Mouse (Mus musculus): Measurements from ENCODE around the gene Letmd1.
"Not testable (repeated sequence)": the region's sequence is repeated elsewhere in the genome, so short reads cannot be mapped to it uniquely, and the experiment has no call there.

Gene Letmd1

GRCm38 (mm10) chr15:100468295-100469188 lies at the start of gene Letmd1:
Gene Letmd1 (plus strand): TSS chr15:100469023.
- peak; percentile 89 for DNase-seq

- DNase-seq, result no peak
These were observed 49.5 kb upstream of the Letmd1 start for GRCm38 (mm10) chr15:100419311-100419710.

GRCm38 (mm10) chr15:100419901-100420745 lies 48.7 kb upstream of the Letmd1 start:
- no peak for DNase-seq

GRCm38 (mm10) chr15:100421059-100421757 lies 47.6 kb upstream of the Letmd1 start:
- no peak for DNase-seq

- not testable (repeated sequence) for DNase-seq
These were observed 47.0 kb upstream of the Letmd1 start, which contains the start of gene Gm5475 for GRCm38 (mm10) chr15:100421758-100422197. Gene Gm5475 (plus strand): TSS chr15:100422147.

- DNase-seq, result no peak
These were observed 46.3 kb upstream of the Letmd1 start for GRCm38 (mm10) chr15:100422476-100422875.

- DNase-seq, result peak; percentile 97
These were observed 45.6 kb upstream of the Letmd1 start for GRCm38 (mm10) chr15:100422899-100423860.

- DNase-seq, result peak; percentile 66
These were observed 44.9 kb upstream of the Letmd1 start for GRCm38 (mm10) chr15:100423916-100424315.

GRCm38 (mm10) chr15:100424396-100425122 lies 44.3 kb upstream of the Letmd1 start, which contains the start of gene Slc11a2:
Gene Slc11a2 (minus strand): TSS chr15:100425072.
- peak; percentile 42 for DNase-seq

- DNase-seq, result peak; percentile 43
These were observed 40.4 kb upstream of the Letmd1 start for GRCm38 (mm10) chr15:100428296-100428905.

- DNase-seq, result no peak
These were observed 38.8 kb upstream of the Letmd1 start for GRCm38 (mm10) chr15:100429959-100430565.

- DNase-seq, result no peak
These were observed 35.6 kb upstream of the Letmd1 start for GRCm38 (mm10) chr15:100433234-100433633.

GRCm38 (mm10) chr15:100436112-100436511 lies 32.7 kb upstream of the Letmd1 start:
- DNase-seq, result peak; percentile 45

- no peak for DNase-seq
These were observed 32.3 kb upstream of the Letmd1 start for GRCm38 (mm10) chr15:100436518-100436917.

- DNase-seq, result peak; percentile 94
These were observed 25.5 kb upstream of the Letmd1 start for GRCm38 (mm10) chr15:100443126-100443922.

GRCm38 (mm10) chr15:100446887-100447286 lies 21.9 kb upstream of the Letmd1 start:
- DNase-seq, result peak; percentile 18

GRCm38 (mm10) chr15:100448572-100448971 lies 20.3 kb upstream of the Letmd1 start:
- DNase-seq, result no peak

GRCm38 (mm10) chr15:100449495-100449894 lies 19.3 kb upstream of the Letmd1 start:
- DNase-seq, result no peak

GRCm38 (mm10) chr15:100451245-100451644 lies 17.6 kb upstream of the Letmd1 start:
- peak; percentile 46 for DNase-seq
